Comparison of ENCODE assay signal across 24 mouse cellular contexts in the genomic region with DNA sequence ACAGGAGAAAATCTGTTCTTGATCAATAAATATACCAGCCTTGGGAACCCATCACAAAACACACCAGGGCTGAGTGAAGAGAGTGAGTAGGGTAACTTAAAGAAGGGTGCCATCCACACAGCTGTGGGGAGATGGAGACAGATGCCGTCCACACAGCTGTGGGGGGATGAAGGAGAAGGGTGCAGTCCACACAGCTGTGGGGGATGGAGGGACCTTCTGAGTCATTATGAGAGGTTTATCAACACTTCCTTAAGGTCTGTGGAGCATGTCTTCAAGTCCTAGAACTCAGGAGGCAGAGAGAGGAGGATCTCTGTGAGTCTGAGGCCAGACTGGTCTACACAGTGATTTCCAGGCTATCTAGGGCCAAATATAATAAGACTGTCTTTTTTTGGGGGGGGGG. TPM values are rescaled to one million over a fixed set of nuclear protein-coding genes. Genes with fewer than 3 reads are reported as not detected.
DNase-seq lines count a peak whose midpoint lies in the region; ATAC-seq and TF ChIP-seq lines count a peak whose summit lies in the region.
"Had no signal": no experiment of that assay in that cellular context is flagged by ENCODE, and none has a peak within 500 bp of the region (broad histone marks: within the 10 kb centered on the region; RNA-seq: fewer than 3 reads in every experiment).

No protein-coding gene starts in this region.

- no peak for TF ChIP-seq EP300 in ES-Bruce4 (IDR thresholded peaks at IDR 0.05; ENCODE audit: insufficient read depth, low read depth, low read length)

- no peak overlapping the region for H3K4me2 ChIP-seq in forebrain, embryonic 16.5 days (ENCODE audit: low read length)
- H3K4me2 ChIP-seq in forebrain, embryonic 12.5 days: no peak overlapping the region
- H3K4me2 ChIP-seq in heart, embryonic 13.5 days: no peak overlapping the region
- H3K4me2 ChIP-seq: heart, embryonic 12.5 days; hindbrain, embryonic 13.5 days had no signal

- no peak for TF ChIP-seq CTCF in ES-Bruce4 (IDR thresholded peaks at IDR 0.05; ENCODE audit: low read depth, low read length)

- H3K36me3 ChIP-seq in forebrain, embryonic 16.5 days (ENCODE audit: control insufficient read depth, insufficient read depth): peaks cover 2% of the 10 kb centered on the region; the same call in 1 of the 2 replicates
- H3K36me3 ChIP-seq in forebrain, embryonic 12.5 days (replicated peaks): peaks cover 33% of the 10 kb centered on the region
- H3K36me3 ChIP-seq in heart, embryonic 13.5 days: peaks cover 36% of the 10 kb centered on the region
- H3K36me3 ChIP-seq in ES-Bruce4 (ENCODE audit: control insufficient read depth, insufficient read depth, low read length, poor library complexity, severe bottlenecking): 0 out of 2 replicates have a peak, but pooled peaks cover 3% of the 10 kb centered on the region

- no peaks in the 10 kb centered on the region for H3K9me3 ChIP-seq in forebrain, embryonic 16.5 days (ENCODE audit: control insufficient read depth, low read length)
- no peaks in the 10 kb centered on the region for H3K9me3 ChIP-seq in forebrain, embryonic 12.5 days
- H3K9me3 ChIP-seq in heart, embryonic 13.5 days: no peaks in the 10 kb centered on the region
- no peaks in the 10 kb centered on the region for H3K9me3 ChIP-seq in ES-Bruce4 (replicated peaks; ENCODE audit: control insufficient read depth, insufficient read depth, low read length, poor library complexity, severe bottlenecking)
- H3K9me3 ChIP-seq: forebrain, embryonic 10.5 days; heart, embryonic 12.5 days; hindbrain, embryonic 10.5 days; hindbrain, embryonic 13.5 days had no signal

- H3K27me3 ChIP-seq in forebrain, embryonic 16.5 days (replicated peaks; ENCODE audit: control insufficient read depth, insufficient read depth, low read length): no peaks in the 10 kb centered on the region
- H3K27me3 ChIP-seq in forebrain, embryonic 12.5 days: no peaks in the 10 kb centered on the region
- H3K27me3 ChIP-seq in heart, embryonic 13.5 days (replicated peaks): no peaks in the 10 kb centered on the region
- no peaks in the 10 kb centered on the region for H3K27me3 ChIP-seq in ES-Bruce4 (ENCODE audit: control insufficient read depth, insufficient read depth, low read length, poor library complexity, severe bottlenecking)
- H3K27me3 ChIP-seq: heart, embryonic 12.5 days; hindbrain, embryonic 13.5 days had no signal

- intact Hi-C loops in heart, postnatal 25 days (cut with DNase I): no loop called here

- DNase-seq in heart, postnatal 25 days (ENCODE audit: low spot score): no peak
- no peak for DNase-seq in lung, postnatal 10 days
- DNase-seq in spleen, postnatal 14 days (ENCODE audit: low spot score in 2 of 2): no peak
- DNase-seq: adrenal gland, postnatal 10 days; adrenal gland, postnatal 36 days; cerebellum, adult 18-20 months; cerebellum, adult 9-10 months; cerebellum, postnatal 14 days; gastrocnemius, postnatal 14 days; heart, postnatal 36 days; kidney, adult 18-20 months had no signal

- no peak for TF ChIP-seq POLR2A in ES-Bruce4 (IDR thresholded peaks at IDR 0.05; ENCODE audit: insufficient read depth, low read length)

- peak; percentile 29; the same call in 1 of the 2 replicates for ATAC-seq in forebrain, embryonic 16.5 days
- ATAC-seq in forebrain, embryonic 12.5 days (ENCODE audit: low FRiP score): no peak
- no peak for ATAC-seq in heart, embryonic 13.5 days (ENCODE audit: extremely low read depth, insufficient number of reproducible peaks, low FRiP score, low TSS enrichment)
- ATAC-seq: CD4-positive, CD25-positive, alpha-beta regulatory T cell, adult 4 months; forebrain, embryonic 14.5 days; hindbrain, embryonic 16.5 days; inflammation-experienced regulatory T-cells, adult 6 months; intestine, embryonic 16.5 days had no signal

- H3K27ac ChIP-seq in forebrain, embryonic 16.5 days (ENCODE audit: low read length): no peak overlapping the region
- H3K27ac ChIP-seq in forebrain, embryonic 12.5 days: no peak overlapping the region
- H3K27ac ChIP-seq in heart, embryonic 13.5 days (replicated peaks): no peak overlapping the region
- no peak overlapping the region for H3K27ac ChIP-seq in ES-Bruce4 (ENCODE audit: insufficient read depth, low read length)
- H3K27ac ChIP-seq: forebrain, embryonic 10.5 days; hindbrain, embryonic 13.5 days had no signal

- WGBS in forebrain, embryonic 16.5 days: 94% methylated on average over 1 of the region's 1 CpGs
- WGBS in forebrain, embryonic 12.5 days: 94% methylated on average over 1 of the region's 1 CpGs
- WGBS in heart, embryonic 13.5 days: 59% methylated on average over 1 of the region's 1 CpGs

- no peak overlapping the region for H3K4me3 ChIP-seq in forebrain, embryonic 16.5 days (replicated peaks; ENCODE audit: low read length)
- no peak overlapping the region for H3K4me3 ChIP-seq in forebrain, embryonic 12.5 days (replicated peaks)
- H3K4me3 ChIP-seq in heart, embryonic 13.5 days: no peak overlapping the region
- no peak overlapping the region for H3K4me3 ChIP-seq in ES-Bruce4 (ENCODE audit: low read depth, low read length)
- H3K4me3 ChIP-seq: forebrain, embryonic 10.5 days; heart, embryonic 12.5 days; hindbrain, embryonic 10.5 days; hindbrain, embryonic 13.5 days had no signal

- no peaks in the 10 kb centered on the region; the same call in 1 of the 2 replicates for H3K4me1 ChIP-seq in forebrain, embryonic 16.5 days (replicated peaks; ENCODE audit: control insufficient read depth, insufficient read depth, low read length)
- peaks cover 3% of the 10 kb centered on the region; the same call in 1 of the 2 replicates for H3K4me1 ChIP-seq in forebrain, embryonic 12.5 days
- H3K4me1 ChIP-seq in heart, embryonic 13.5 days: peaks cover 27% of the 10 kb centered on the region
- peaks cover 6% of the 10 kb centered on the region for H3K4me1 ChIP-seq in ES-Bruce4 (ENCODE audit: control insufficient read depth, insufficient read depth, low read length)

- no peak overlapping the region for H3K9ac ChIP-seq in forebrain, embryonic 16.5 days (replicated peaks; ENCODE audit: low read depth, low read length)
- no peak overlapping the region for H3K9ac ChIP-seq in forebrain, embryonic 12.5 days
- H3K9ac ChIP-seq in heart, embryonic 13.5 days: 0 out of 2 replicates have a peak overlapping the region, but pooled peaks have one; percentile 24
- 0 out of 2 replicates have a peak overlapping the region, but pooled peaks have one; percentile 15 for H3K9ac ChIP-seq in ES-Bruce4 (ENCODE audit: low read depth, poor library complexity, severe bottlenecking)
- H3K9ac ChIP-seq: hindbrain, embryonic 13.5 days had no signal

RNA-seq across cellular contexts. Expression of gene Eps15l1, which starts 19.9 kb away (rescaled TPM):
- polyA plus RNA-seq in forebrain, embryonic 16.5 days (2015; fragmentation: Nextera tagmentation; extraction: Ambion mirVana): 67.3 and 68.0 TPM in 2 replicates
- 73.5 and 74.3 TPM in 2 replicates for polyA plus RNA-seq in forebrain, embryonic 12.5 days (2016; fragmentation: Nextera tagmentation; extraction: Ambion mirVana)
- 37.4 and 38.2 TPM in 2 replicates for polyA plus RNA-seq in heart, embryonic 13.5 days (2015; fragmentation: Nextera tagmentation; extraction: Ambion mirVana)
- 10 to 100 TPM; 38.9 to 41.8 TPM for total RNA-seq in heart, postnatal 25 days (2021)
- polyA plus RNA-seq in ES-Bruce4 (2011; ENCODE audit: insufficient read depth, insufficient read length, low read depth, missing spikeins): 89.5 and 90.9 TPM in 2 replicates

RNA-seq across cellular contexts. Expression of gene Calr3, which starts 42.3 kb away (rescaled TPM):
- polyA plus RNA-seq in forebrain, embryonic 16.5 days (2015; fragmentation: Nextera tagmentation; extraction: Ambion mirVana): 1.1 and 1.3 TPM in 2 replicates
- 1.1 and 1.6 TPM in 2 replicates for polyA plus RNA-seq in forebrain, embryonic 12.5 days (2016; fragmentation: Nextera tagmentation; extraction: Ambion mirVana)
- polyA plus RNA-seq in heart, embryonic 13.5 days (2015; fragmentation: Nextera tagmentation; extraction: Ambion mirVana): 1.1 and 1.2 TPM in 2 replicates
- 10 to 100 TPM; 13.1 to 15.4 TPM for total RNA-seq in heart, postnatal 25 days (2021)
- 2.9 and 3.3 TPM in 2 replicates for polyA plus RNA-seq in ES-Bruce4 (2011; ENCODE audit: insufficient read depth, insufficient read length, low read depth, missing spikeins)

RNA-seq across cellular contexts. Expression of gene 1700030K09Rik, which starts 42.3 kb away (rescaled TPM):
- polyA plus RNA-seq in forebrain, embryonic 16.5 days (2015; fragmentation: Nextera tagmentation; extraction: Ambion mirVana): 21.4 and 24.5 TPM in 2 replicates
- 16.7 and 16.9 TPM in 2 replicates for polyA plus RNA-seq in forebrain, embryonic 12.5 days (2016; fragmentation: Nextera tagmentation; extraction: Ambion mirVana)
- polyA plus RNA-seq in heart, embryonic 13.5 days (2015; fragmentation: Nextera tagmentation; extraction: Ambion mirVana): 8.8 and 9.4 TPM in 2 replicates
- 1 to 10 TPM; 4.6 to 7.5 TPM for total RNA-seq in heart, postnatal 25 days (2021)
- polyA plus RNA-seq in ES-Bruce4 (2011; ENCODE audit: insufficient read depth, insufficient read length, low read depth, missing spikeins): 5.8 and 6.9 TPM in 2 replicates

Comparison
In these comparisons a context has a peak if more than half of its experiments do, and no peak if none do; other contexts are left out.
1. H3K9ac ChIP-seq: peak in heart, embryonic 13.5 days (single experiment) and ES-Bruce4 (single experiment); none in forebrain, embryonic 16.5 days (single experiment) and forebrain, embryonic 12.5 days (single experiment).